Mouse (Mus musculus): Measurements from ENCODE around the gene Slc1a2.

The Slc1a2 gene

DNA sequence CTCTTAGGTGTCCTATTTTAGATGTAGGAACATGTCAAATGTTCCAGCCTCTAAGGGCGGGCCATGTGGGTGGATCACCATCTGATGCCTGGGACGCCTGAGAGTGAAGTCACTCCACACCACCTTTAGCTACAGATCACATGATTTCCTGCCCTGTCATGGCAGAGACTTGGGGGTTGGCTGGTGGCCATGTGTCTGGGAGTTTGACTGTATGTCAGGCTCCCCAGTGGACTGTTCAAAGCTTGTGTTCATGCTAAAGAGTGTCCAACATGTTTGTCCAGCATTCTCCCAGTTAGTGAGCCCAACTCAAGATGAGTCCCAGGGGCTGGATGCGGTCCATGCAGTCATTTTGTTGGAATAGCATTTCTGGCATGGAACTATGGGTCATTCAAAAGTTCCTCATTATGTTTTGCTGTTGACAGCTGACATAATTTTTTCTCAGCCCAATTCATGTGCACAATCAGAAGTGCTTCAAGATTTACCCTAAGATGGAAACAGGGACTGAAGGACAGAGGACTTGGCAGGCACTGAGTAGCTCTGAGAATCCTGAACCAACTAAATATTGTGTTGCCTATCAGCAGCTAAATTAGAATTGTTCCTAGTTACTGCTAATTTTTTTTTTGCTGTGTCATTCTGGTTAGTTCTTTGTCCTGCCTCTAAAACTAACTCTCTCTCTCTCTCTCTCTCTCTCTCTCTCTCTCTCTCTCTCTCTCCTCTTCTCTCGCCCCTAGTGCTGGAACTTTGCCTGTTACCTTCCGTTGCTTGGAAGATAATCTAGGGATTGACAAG is 102.0 kb downstream of the Slc1a2 start:
- no peak for DNase-seq (ENCODE audit: low spot score)

DNA sequence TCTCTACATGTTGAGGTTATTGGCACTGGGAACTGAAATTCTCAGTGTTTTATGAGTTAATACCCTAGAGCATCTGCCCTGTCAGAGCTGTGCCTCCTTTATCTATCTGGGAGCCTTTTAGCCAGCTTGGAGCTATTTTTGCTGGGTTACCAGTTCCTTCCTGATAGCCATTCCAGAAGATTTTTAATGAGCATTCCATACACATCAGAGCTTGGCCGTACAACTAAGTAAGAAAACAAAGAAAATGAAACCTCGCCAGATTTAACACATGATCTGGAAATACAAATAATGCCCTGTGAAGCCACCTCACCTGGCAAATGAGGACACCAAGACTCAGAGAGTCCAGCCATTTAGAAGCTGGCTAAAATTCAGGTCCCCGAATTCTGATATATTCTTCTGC is 104.7 kb downstream of the Slc1a2 start:
- no peak for DNase-seq (ENCODE audit: low spot score)

- no peak for DNase-seq (ENCODE audit: low spot score)
These were observed 105.5 kb downstream of the Slc1a2 start for GRCm38 (mm10) chr2:102763991-102764390.

GRCm38 (mm10) chr2:102764602-102765374 is 106.3 kb downstream of the Slc1a2 start:
- DNase-seq (ENCODE audit: low spot score): no peak

DNA sequence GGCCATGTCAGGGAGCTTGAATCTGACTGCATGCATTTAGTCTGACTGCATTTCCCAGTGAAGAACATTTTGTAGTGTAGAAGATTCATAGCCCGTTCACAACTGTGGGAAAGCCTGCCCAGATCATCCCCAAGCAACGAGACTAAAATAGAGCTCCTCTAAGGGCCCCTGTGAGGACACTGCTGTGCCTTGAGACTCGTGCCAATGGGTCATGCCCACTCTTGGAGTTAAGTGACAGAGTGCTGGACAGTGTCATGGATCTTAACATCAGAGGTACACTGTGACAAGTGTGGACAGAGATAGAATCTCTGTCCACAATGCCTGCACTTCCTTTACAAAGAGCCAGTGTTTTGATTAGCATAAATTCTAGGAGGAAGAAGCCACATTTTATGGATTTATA is 109.8 kb downstream of the Slc1a2 start:
- no peak for DNase-seq (ENCODE audit: low spot score)

- DNase-seq (ENCODE audit: low spot score): no peak
These were observed 112.8 kb downstream of the Slc1a2 start for GRCm38 (mm10) chr2:102771304-102771703.

DNA sequence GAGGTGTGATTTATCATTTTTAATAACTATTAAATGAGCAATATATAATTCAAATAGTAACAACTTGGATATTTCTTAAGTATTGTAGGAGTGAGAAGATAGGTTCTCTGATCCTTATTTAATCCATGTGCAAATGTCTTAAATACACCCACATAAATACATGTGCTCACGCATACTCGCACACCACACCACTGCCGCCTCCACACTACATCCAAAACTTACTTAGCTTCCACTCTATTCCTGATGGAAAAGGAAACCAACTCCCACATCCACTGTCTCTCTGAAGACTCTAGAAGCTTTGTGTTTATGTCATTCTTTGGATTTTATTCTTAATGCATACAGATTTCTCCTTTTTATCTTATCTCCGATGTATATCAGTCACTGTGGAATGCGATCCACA is 113.8 kb downstream of the Slc1a2 start:
- no peak for DNase-seq (ENCODE audit: low spot score)

DNA sequence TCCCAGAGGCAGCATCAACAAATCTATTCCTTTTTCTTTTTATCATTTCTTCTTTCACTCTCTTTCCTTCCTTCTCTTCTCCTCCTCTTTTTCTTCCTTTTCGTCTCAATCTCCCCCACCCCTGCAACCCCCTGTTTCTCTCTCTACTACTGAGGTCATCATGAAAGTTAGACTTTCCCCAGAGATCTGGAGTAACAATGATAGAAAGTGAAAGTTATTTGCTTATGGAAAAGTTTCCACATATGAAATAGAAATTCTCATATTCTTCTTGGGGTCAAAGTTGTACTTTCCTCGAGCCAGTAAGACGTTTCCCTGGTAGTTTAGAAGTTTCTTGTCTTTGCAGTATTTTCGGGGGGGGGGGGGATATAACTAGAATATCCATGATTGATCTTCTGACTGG is 116.2 kb downstream of the Slc1a2 start:
- DNase-seq (ENCODE audit: low spot score): no peak

DNA sequence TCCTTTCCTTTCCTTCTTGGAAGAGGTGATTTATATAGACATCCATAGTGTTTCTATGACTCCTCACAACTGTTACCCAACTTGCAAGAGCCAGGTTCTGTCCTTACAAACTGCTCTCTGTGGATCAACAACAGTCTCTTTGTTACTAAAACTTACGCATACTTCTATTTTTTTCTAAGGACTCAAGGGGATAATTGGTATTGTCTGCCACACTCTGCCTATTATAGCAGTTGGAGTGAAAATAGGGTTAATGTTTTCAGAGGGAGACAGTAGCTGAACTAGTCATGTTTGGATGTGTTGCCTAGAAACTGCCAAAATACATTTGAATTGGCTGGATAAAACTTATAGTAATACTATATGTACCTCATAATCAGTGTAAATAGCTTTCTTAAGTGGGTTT is 117.1 kb downstream of the Slc1a2 start:
- no peak for DNase-seq (ENCODE audit: low spot score)

DNA sequence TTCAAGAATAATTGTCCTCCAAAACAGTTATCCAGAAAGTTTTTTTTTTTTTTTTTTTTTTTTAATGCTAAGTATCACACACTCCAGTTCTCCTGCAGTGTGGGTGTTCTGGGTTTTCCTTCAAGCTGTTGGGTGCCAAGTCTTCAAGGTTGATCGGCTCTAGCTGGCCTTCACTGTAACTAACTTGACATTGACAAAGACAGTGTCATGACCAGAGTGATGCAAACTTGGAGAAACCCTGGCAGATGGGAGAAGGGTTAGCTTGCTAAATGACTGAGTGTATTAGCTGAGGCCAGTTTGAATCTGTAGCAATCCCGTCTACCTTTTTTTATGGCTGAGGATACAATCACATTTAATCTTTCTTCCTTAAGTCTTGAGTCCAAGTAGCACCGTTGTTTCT is 119.7 kb downstream of the Slc1a2 start:
- DNase-seq (ENCODE audit: low spot score): no peak

- no peak for DNase-seq (ENCODE audit: low spot score)
These were observed 124.3 kb downstream of the Slc1a2 start for GRCm38 (mm10) chr2:102782751-102783150.

DNA sequence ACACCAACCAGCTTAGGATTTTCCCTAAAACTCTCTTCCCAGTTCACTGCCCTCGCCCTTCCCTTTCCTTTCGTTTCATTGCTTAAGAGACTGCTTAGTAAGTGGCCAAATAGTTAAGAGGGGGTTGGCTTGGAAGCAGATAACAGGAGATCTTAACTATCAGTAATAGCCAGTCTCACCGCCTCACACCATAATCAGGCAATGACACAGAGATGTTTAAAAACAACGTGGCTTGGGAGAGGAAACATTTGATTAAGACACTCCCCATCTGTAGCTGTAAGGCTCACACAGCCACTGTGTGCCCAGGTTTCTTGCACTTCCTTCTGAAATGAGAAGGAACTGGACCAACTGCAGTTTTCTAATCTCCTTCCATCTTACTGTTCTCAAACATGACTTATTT is 127.2 kb downstream of the Slc1a2 start:
- no peak for DNase-seq (ENCODE audit: low spot score)

- no peak for DNase-seq (ENCODE audit: low spot score)
These were observed 133.2 kb downstream of the Slc1a2 start for GRCm38 (mm10) chr2:102791641-102792040.

DNA sequence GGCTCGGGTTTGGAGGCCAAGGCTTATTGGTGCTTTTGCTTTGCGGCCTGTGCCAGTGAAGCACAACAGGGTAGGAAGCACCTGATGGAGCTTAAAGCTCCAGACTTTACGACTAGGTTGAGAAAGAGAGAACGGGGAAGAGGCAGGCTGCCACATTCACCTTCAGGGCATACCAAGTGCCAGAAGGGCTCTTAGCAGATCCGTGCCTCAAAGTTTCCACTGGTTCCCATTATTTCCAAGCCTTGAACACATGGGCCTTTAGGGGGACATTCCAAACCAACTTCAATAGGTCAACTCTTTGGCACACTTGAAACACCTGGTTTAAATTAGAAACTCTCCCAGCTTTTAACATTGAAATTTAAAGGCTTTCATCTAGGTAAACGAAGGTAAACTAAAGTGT is 134.3 kb downstream of the Slc1a2 start:
- DNase-seq (ENCODE audit: low spot score): no peak

GRCm38 (mm10) chr2:102795034-102795433 is 136.6 kb downstream of the Slc1a2 start:
- no peak for DNase-seq (ENCODE audit: low spot score)

- DNase-seq (ENCODE audit: low spot score): no peak
These were observed 139.7 kb downstream of the Slc1a2 start for GRCm38 (mm10) chr2:102798149-102798548.

- no peak for DNase-seq (ENCODE audit: low spot score)
These were observed 143.4 kb downstream of the Slc1a2 start for GRCm38 (mm10) chr2:102801899-102802298.

GRCm38 (mm10) chr2:102804109-102804508 is 145.7 kb downstream of the Slc1a2 start:
- no peak for DNase-seq (ENCODE audit: low spot score)

DNA sequence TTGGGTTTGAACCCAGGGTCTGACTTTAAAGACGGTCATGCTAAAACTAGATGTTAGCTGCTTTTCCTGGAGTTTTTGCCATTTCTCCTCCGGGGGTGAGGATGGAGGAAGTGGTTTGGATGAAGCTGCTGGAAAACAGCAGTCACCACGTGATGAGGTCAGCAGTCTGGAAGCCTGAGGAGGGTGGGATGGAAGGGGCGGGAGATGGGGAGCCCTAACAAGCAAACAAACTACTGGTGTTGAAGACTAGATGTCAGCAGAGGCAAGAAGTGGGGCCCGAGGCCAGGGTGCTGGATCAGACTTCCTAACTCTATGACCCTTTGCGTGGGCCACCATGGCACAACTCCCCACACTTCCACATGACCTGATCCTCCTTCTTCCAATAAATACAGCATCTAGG is 146.8 kb downstream of the Slc1a2 start:
- no peak for DNase-seq (ENCODE audit: low spot score)

DNA sequence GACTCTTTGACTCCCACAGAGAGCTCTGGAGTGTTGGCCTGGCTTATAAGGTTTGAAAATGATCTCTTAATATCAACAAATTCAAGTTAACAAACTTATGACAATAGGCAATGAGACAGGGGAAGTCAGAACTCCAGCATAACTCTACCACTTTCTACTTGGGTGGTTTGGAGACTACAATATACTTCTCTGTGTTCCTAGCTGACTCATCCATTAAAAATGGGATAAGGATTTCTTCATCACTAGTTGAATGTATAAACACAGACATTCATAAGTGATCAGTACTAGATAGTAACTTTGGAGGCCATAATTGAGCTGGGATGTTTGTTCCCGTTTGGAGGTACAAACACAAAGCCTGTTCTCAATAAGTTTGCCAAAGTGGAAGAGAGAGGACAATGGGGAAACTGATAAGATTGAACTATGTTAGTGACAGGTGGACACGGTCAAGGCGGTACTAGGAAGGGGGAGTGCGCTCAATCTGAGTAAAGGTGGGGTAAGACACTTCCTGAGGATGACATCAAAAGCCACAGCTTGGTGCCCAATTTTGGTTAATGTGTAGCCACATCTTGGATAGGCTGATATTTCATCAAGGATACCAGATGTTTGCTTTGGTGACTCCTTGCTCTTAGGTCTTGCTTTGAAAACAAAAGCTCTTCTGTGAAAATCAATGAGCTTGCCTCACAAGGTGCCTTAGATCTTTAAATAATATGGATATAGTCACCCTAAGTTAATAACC is 147.5 kb downstream of the Slc1a2 start:
- DNase-seq (ENCODE audit: low spot score): no peak

GRCm38 (mm10) chr2:102807633-102808032 is 149.2 kb downstream of the Slc1a2 start:
- no peak for DNase-seq (ENCODE audit: low spot score)

DNA sequence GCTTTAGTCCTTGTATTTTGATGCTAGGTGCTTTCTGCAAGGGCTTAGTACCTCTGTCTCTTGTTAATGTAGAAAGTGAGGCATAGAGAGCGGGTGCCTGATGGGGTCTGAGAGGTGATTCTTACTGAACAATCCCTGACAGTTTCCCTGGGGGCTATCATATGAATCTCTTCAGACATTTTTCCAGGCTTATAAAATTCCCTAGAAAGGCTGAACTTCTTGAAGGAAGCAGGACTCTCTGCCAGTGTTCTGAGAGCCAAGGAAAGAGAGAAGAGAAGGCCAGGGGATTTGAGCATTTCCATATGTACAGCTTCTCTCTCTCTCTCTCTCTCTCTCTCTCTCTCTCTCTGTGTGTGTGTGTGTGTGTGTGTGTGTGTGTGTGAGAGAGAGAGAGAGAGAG is 151.0 kb downstream of the Slc1a2 start:
- DNase-seq (ENCODE audit: low spot score): no peak

DNA sequence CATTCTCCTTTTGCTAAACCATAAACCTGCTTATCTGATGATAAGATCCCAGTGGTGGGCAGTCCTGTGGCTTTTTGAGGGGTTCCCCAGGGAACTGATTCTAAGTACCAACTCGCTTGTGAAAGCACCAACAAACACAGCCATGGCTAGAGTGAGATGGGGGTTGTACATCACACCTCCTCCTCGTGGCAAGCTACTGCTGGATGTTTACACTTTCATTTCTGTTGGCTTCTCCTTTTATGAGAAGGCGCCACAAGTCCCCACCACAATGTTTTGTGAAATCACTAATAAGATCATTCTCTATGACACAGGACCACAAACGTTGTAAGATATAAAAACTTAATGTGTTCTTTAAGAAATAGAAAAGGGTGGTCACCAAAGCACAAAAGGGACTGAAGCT is 154.3 kb downstream of the Slc1a2 start:
- no peak for DNase-seq (ENCODE audit: low spot score)
